Mouse (Mus musculus): ENCODE measurements around the gene Elmo1.

DNA sequence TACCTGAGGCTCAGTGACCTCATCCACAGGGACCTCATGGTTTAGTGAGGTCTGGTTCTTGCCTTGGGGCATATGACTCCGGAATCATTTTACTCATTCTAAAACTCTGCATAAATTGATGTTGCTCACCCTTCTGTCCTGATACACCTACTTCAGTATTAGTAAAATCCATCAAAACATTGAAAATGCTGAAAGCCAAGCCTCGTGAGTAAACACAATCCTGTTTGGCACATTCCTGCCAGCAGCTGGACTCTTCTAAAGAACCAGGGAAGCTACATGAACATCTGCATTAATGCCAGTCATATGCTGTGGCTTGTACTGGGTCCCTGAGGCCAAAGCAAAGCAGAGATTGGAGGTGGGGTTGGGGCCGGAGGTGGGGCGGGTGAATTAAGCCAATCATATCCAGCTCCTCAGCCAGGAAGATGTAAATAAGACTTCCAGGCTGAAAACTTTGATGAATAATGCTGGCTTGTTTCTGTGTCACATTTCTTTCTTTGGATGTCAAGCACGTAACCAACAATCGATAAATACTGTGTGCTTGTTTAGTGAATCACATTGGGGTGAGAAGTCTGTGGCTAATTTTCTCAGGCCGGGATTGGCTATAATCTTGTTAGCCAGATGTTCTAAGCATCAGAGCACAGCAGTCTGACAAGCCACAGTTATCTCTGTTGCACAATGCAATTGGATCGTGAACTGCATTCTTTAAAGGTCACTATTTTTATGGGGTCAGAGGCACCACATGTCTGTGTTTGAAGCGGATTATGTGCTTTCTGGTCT, 24.9 kb downstream of the Elmo1 start:
- no peak for TF ChIP-seq POLR2A (IDR thresholded peaks at IDR 0.05; ENCODE audit: low read depth, low read length)
- no peak for TF ChIP-seq CTCF (conservative IDR thresholded peaks at IDR 0.05 in 1 of 2, IDR thresholded peaks at IDR 0.05 in 1 of 2; ENCODE audit: low read depth in 2 of 2, low read length in 2 of 2)
- no peak for TF ChIP-seq SMC3 (IDR thresholded peaks at IDR 0.05; ENCODE audit: low read depth, low read length)
- no peak for TF ChIP-seq MAX (IDR thresholded peaks at IDR 0.05; ENCODE audit: low read length)
- TF ChIP-seq EP300 (IDR thresholded peaks at IDR 0.05; ENCODE audit: low read length) = no peak
- no peak for TF ChIP-seq ZC3H11A (IDR thresholded peaks at IDR 0.05; ENCODE audit: low read depth, low read length)
